Mouse (Mus musculus) left cerebral cortex, postnatal 14 days (tissue): ENCODE measurements around the gene Aldh8a1. TPM values are rescaled to one million over a fixed set of nuclear protein-coding genes. Genes with fewer than 3 reads are reported as not detected.
"Not testable (repeated sequence)": the region's sequence is repeated elsewhere in the genome, so short reads cannot be mapped to it uniquely, and the experiment has no call there.

ENCODE experiments used
- DNase-seq, 2 experiments: peaks; one replicate each; pipeline ENCODE4 v3.0.0; 2021 to 2022; ENCODE audit warnings: low spot score in 2 of 2, mixed read lengths in 1 of 2
- intact Hi-C: fragments of 180-260 bp; cut with DNase I; formaldehyde crosslinking; loops from one replicate; pipeline ENCODE4 v1.15.1; 2025
- total RNA-seq, 2 experiments: library from RNA; stranded (reverse); gene quantifications; 2 replicates each; pipeline ENCODE4 v1.2.3; 2021

Gene Aldh8a1
- total RNA-seq, 2 experiments from 2014 or later: 0.13 TPM

GRCm38 (mm10) chr10:21365897-21366296 lies 11.2 kb upstream of the Aldh8a1 start:
- intact Hi-C loops: no loop called here
- DNase-seq: no peak

- no peak for DNase-seq
- intact Hi-C loops: no loop called here
Measured at GRCm38 (mm10) chr10:21366471-21366870, 10.6 kb upstream of the Aldh8a1 start.

- intact Hi-C loops: no loop called here
- no peak for DNase-seq
Measured at GRCm38 (mm10) chr10:21367481-21367880, 9.6 kb upstream of the Aldh8a1 start.

GRCm38 (mm10) chr10:21369586-21369985 lies 7.5 kb upstream of the Aldh8a1 start:
- intact Hi-C loops: no loop called here
- no peak for DNase-seq

- no peak for DNase-seq
- intact Hi-C loops: no loop called here
Measured at GRCm38 (mm10) chr10:21372271-21372670, 4.8 kb upstream of the Aldh8a1 start.

GRCm38 (mm10) chr10:21378196-21378944 lies 1.3 kb downstream of the Aldh8a1 start:
- no peak for DNase-seq
- intact Hi-C loops: no loop called here

- DNase-seq: peak; percentile 74 to 91
- intact Hi-C loops: loop anchor here (1.0 to 10.0 kb wide), 3 partner anchors 82 to 762 kb away; partner anchors contain the start of gene E030030I06Rik
Measured at GRCm38 (mm10) chr10:21382914-21383313, 5.8 kb downstream of the Aldh8a1 start.

- DNase-seq: no peak
- intact Hi-C loops: loop anchor here (10.0 kb wide), 1 partner anchor 760 kb away; the partner anchor contains the start of gene E030030I06Rik
Measured at GRCm38 (mm10) chr10:21385111-21385663, 8.1 kb downstream of the Aldh8a1 start.

GRCm38 (mm10) chr10:21389075-21389474 lies 12.0 kb downstream of the Aldh8a1 start:
- intact Hi-C loops: loop anchor here (10.0 kb wide), 1 partner anchor 756 kb away; the partner anchor contains the start of gene E030030I06Rik

GRCm38 (mm10) chr10:21390440-21390839 lies 13.3 kb downstream of the Aldh8a1 start:
- intact Hi-C loops: no loop called here
- no peak for DNase-seq

More at GRCm38 (mm10) chr10:21389075-21389474, 12.0 kb downstream of the Aldh8a1 start:
- no peak for DNase-seq

- no peak for DNase-seq
- intact Hi-C loops: no loop called here
Measured at GRCm38 (mm10) chr10:21391286-21391685, 14.2 kb downstream of the Aldh8a1 start.

GRCm38 (mm10) chr10:21393390-21393789 lies 16.3 kb downstream of the Aldh8a1 start:
- DNase-seq: no peak
- intact Hi-C loops: no loop called here

- intact Hi-C loops: no loop called here
- DNase-seq: no peak
Measured at GRCm38 (mm10) chr10:21395426-21396139, 18.5 kb downstream of the Aldh8a1 start.

GRCm38 (mm10) chr10:21398873-21399425 lies 21.9 kb downstream of the Aldh8a1 start:
- DNase-seq, intact Hi-C loops: not testable (repeated sequence)

- intact Hi-C loops: no loop called here
- no peak for DNase-seq
Measured at GRCm38 (mm10) chr10:21399622-21400021, 22.5 kb downstream of the Aldh8a1 start.

- DNase-seq: no peak
- intact Hi-C loops: no loop called here
Measured at GRCm38 (mm10) chr10:21400031-21400430, 22.9 kb downstream of the Aldh8a1 start.

- no peak for DNase-seq
- intact Hi-C loops: no loop called here
Measured at GRCm38 (mm10) chr10:21400453-21400852, 23.4 kb downstream of the Aldh8a1 start.

- intact Hi-C loops: no loop called here
- DNase-seq: no peak
Measured at GRCm38 (mm10) chr10:21401259-21401658, 24.2 kb downstream of the Aldh8a1 start.

- no peak for DNase-seq
- intact Hi-C loops: no loop called here
Measured at GRCm38 (mm10) chr10:21404822-21405221, 27.7 kb downstream of the Aldh8a1 start.
